Mouse (Mus musculus) CD4-positive, CD25-positive, alpha-beta regulatory T cell, adult 4 months (primary cell): ENCODE results near the gene Acsl5. TPM values are rescaled to one million over a fixed set of nuclear protein-coding genes. Genes with fewer than 3 reads are reported as not detected.

Experiments
- ATAC-seq: one replicate; pipeline ENCODE4 v1.8.0; 2017
- polyA plus RNA-seq, 2 experiments: library from polyadenylated mRNA; unstranded; fragments of 100-300 nt; shearing (Covaris generic); gene quantifications; one replicate each; pipeline ENCODE4 v1.2.1; 2017

The Acsl5 gene
- polyA plus RNA-seq, 2 experiments from 2014 or later: 66.4 to 83.1 TPM

GRCm38 (mm10) chr19:55241186-55241645, 10.5 kb upstream of the Acsl5 start, which contains the start of gene Gucy2g:
TSS of gene Gucy2g (minus strand) at chr19:55241236.
- ATAC-seq: no peak

- ATAC-seq: no peak
These were observed 6.9 kb upstream of the Acsl5 start for GRCm38 (mm10) chr19:55244791-55245231.

- no peak for ATAC-seq
These were observed 4.2 kb upstream of the Acsl5 start for GRCm38 (mm10) chr19:55247563-55247962.

GRCm38 (mm10) chr19:55247991-55248520, 3.7 kb upstream of the Acsl5 start:
- no peak for ATAC-seq

- no peak for ATAC-seq
These were observed 1.3 kb upstream of the Acsl5 start for GRCm38 (mm10) chr19:55250451-55250850.

GRCm38 (mm10) chr19:55253239-55253569, 1.5 kb downstream of the Acsl5 start:
- ATAC-seq: peak; percentile 28

GRCm38 (mm10) chr19:55253570-55254441, 2.1 kb downstream of the Acsl5 start:
- ATAC-seq: peak; percentile 85

- ATAC-seq: peak; percentile 62
These were observed 2.8 kb downstream of the Acsl5 start for GRCm38 (mm10) chr19:55254513-55255016.

GRCm38 (mm10) chr19:55256156-55256555, 4.4 kb downstream of the Acsl5 start:
- ATAC-seq: no peak

- no peak for ATAC-seq
These were observed 6.1 kb downstream of the Acsl5 start for GRCm38 (mm10) chr19:55257656-55258375.

GRCm38 (mm10) chr19:55258514-55258913, 6.8 kb downstream of the Acsl5 start:
- ATAC-seq: no peak

GRCm38 (mm10) chr19:55260389-55261184, 8.8 kb downstream of the Acsl5 start:
- peak; percentile 45 for ATAC-seq

GRCm38 (mm10) chr19:55265269-55265668, 13.5 kb downstream of the Acsl5 start:
- no peak for ATAC-seq

- no peak for ATAC-seq
These were observed 15.0 kb downstream of the Acsl5 start for GRCm38 (mm10) chr19:55266786-55267185.

GRCm38 (mm10) chr19:55268150-55268549, 16.4 kb downstream of the Acsl5 start:
- no peak for ATAC-seq

GRCm38 (mm10) chr19:55269051-55269450, 17.3 kb downstream of the Acsl5 start:
- no peak for ATAC-seq

GRCm38 (mm10) chr19:55271448-55271847, 19.7 kb downstream of the Acsl5 start:
- no peak for ATAC-seq

GRCm38 (mm10) chr19:55273340-55273739, 21.6 kb downstream of the Acsl5 start:
- ATAC-seq: no peak

GRCm38 (mm10) chr19:55276100-55276499, 24.4 kb downstream of the Acsl5 start:
- ATAC-seq: no peak

- ATAC-seq: no peak
These were observed 25.0 kb downstream of the Acsl5 start for GRCm38 (mm10) chr19:55276770-55277169.

GRCm38 (mm10) chr19:55284093-55284492, 32.4 kb downstream of the Acsl5 start:
- ATAC-seq: no peak

- ATAC-seq: no peak
These were observed 34.3 kb downstream of the Acsl5 start for GRCm38 (mm10) chr19:55286034-55286433.
